Mouse (Mus musculus): ENCODE measurements around the gene D230025D16Rik. TPM values are rescaled to one million over a fixed set of nuclear protein-coding genes. Genes with fewer than 3 reads are reported as not detected.
"Not testable (repeated sequence)": the region's sequence is repeated elsewhere in the genome, so short reads cannot be mapped to it uniquely, and the experiment has no call there.

D230025D16Rik gene
- total RNA-seq, 2 experiments from 2014 or later, result 12.9 to 24.3 TPM

DNA sequence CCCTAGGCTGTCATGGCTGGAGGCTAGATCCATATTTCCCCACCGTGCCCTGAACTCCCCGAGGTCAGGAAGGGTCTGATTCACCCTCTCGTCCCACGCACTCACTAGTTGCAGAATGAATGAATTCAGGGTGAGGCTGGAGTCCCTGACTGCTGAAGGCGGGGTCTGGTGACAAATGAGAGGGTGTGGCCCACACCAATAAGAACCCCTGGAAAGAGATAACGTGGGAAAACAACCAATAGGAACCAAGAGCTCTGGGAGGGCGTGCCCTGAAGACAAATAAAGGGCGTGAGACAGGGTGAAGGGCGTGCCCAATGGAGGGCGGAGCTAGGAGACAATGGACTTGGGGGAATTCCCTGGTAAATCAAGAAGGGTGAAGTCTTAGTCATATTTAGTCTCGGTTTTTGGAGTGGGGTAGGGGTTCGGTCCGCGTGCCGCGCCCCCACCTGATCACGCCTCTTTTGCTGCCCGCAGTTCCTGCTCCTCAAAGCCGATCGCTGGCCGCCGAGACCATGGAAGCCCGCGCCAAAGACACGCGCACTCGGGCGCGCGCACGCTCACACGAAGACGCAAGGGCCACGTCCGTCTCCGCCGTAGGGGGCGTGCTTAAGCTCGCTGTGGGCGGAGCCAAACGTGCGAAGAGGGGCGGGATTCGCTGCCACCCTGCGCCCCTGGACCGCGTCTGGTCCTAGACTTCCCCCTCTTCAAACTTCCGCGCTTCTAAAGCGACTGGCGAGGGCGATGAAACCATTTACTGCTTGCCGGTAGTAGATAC, 64.2 kb downstream of the D230025D16Rik start:
- peak; percentile 62 for ATAC-seq (replicated peaks; ENCODE audit: low FRiP score, poor library complexity, severe bottlenecking)

GRCm38 (mm10) chr8:105289805-105290460, 65.0 kb downstream of the D230025D16Rik start, which contains the start of gene 4931428F04Rik:
Gene 4931428F04Rik, minus strand, starts transcription at chr8:105289864.
- peak; percentile 35 for ATAC-seq (replicated peaks; ENCODE audit: low FRiP score, poor library complexity, severe bottlenecking)

DNA sequence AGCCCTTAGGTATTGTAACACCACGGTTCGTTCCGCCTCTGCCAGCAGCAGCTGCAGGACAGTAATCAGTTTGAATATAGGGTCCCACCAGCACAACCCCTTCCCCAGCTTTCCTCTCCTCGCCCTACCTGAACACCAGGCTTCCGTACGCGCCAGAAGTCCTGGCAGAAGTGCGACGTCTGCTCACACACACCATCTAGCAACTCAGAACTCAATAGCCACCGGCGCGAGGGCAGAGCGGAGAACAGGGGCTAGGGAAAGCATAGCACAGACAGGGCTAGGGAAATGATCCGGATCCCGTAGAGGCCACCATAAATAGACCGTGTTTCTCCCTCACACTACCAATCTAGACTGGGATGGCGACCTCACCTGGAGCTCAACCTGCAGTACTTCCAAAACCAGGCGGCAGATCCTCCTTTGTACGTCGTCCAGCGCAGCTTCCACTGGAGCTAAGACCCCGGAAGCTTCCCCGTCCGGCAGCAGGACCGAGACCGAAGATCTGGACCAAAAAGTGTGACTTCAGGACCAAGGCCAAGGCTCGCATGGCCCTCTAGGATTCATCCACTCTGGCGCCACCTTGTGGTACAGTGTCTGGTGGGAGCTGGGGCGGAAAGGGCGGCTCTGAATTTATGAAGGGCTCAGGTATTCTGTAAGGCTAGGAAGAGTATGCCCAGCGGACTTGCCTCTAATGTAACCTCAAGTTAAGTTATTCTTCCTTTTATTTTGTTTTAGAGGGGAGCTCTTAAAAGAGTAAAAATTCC, 65.8 kb downstream of the D230025D16Rik start:
- peak; percentile 75 for ATAC-seq (replicated peaks; ENCODE audit: low FRiP score, poor library complexity, severe bottlenecking)

- not testable (repeated sequence) for ATAC-seq (replicated peaks; ENCODE audit: low FRiP score, poor library complexity, severe bottlenecking)
Measured at GRCm38 (mm10) chr8:105291364-105291763, 66.4 kb downstream of the D230025D16Rik start.

DNA sequence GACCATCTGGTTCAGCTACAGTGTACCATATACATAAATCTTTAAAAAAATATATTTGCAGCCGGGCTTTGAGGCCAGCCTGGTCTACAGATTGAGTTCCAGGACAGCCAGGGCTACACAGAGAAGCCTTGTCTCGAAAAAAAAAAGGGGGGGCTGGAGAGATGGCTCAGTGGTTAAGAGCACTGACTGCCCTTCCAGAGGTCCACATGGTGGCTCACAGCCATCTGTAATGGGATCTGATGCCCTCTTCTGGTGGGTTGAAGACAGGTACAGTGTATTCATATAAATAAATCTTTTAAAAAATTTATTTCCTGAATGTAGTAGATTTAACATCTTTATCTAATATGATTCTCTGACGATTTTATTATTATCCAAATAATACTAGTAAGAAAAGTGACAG, 66.9 kb downstream of the D230025D16Rik start:
- ATAC-seq (replicated peaks; ENCODE audit: low FRiP score, poor library complexity, severe bottlenecking), result not testable (repeated sequence)

DNA sequence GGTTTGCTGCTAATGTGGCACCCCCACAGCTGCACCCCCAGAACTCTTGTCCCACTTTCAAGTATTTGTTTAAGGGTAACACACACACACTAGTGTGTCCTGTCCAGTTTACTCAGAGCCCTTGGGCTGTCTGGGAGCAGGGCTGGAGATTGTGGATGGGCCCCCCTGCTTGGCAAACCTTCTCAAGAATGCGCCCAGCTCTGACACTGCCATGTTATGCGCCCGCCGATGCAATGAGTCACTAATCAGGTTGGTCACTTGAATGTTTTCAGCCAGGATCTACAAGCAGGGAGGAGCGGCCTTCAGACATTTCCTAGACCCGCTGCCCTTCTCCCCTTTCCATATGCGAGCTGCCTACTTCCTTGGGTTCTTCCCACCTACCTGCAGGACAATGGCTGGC, 67.5 kb downstream of the D230025D16Rik start:
- ATAC-seq (replicated peaks; ENCODE audit: low FRiP score, poor library complexity, severe bottlenecking), result no peak

DNA sequence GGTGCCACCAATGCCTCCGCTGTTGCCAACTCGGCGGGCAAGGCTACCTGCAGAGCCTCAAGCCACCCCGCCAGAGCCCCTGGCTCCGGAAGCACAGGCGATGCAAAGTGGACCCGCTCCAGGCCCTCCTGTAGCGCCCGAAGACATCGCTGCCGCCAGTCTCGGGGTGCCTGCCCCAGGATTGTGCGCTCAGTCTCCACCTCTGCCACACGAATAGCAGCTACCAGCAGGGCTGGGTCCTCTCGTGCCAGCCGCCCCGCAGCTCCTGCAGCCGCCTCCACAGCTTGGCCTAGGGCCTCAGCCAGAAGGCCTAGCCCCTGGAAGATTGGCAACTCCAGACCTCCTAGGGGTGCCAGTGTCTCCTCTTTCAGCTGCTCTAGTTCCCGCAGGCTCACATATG, 68.5 kb downstream of the D230025D16Rik start:
- ATAC-seq (replicated peaks; ENCODE audit: low FRiP score, poor library complexity, severe bottlenecking), result no peak

DNA sequence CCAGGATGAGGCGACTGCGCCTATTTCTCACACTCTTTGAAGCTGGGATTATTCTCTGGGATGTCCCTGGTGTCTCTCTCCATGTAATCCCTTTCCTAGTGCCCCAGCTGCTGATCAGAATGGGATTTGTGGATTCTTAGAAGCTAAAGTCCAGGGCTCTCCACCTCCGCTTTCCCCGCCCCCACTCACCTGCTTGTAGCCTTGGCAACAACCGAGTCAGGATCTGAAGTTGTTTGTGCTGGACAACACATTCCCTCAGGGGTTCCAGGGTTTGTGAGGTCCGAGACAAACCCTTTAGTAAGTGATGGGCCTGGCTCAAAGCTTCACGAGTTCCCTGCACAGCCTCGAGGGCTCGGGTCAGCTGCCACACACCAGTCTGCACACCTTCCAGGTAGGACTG, 69.8 kb downstream of the D230025D16Rik start:
- ATAC-seq (replicated peaks; ENCODE audit: low FRiP score, poor library complexity, severe bottlenecking), result no peak

DNA sequence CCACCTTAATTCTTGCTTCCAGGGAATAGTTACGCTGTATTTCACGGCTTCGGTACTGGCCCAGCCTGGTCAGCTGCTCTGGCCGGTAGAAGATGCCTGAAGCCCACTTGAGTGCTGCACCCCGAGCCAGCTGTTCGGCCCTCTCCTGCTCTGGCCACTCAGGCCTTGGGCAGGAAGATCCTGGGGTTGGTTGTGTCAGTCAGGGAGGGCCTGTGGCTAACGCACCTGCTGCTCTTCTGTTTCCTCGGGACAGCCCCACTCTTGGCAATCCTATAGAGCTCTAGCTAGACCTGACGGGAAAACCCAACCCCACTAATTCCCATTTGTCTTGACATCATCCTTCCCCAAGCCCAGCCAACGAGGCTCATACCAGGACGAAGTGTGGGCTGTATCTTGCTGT, 70.3 kb downstream of the D230025D16Rik start:
- no peak for ATAC-seq (replicated peaks; ENCODE audit: low FRiP score, poor library complexity, severe bottlenecking)

DNA sequence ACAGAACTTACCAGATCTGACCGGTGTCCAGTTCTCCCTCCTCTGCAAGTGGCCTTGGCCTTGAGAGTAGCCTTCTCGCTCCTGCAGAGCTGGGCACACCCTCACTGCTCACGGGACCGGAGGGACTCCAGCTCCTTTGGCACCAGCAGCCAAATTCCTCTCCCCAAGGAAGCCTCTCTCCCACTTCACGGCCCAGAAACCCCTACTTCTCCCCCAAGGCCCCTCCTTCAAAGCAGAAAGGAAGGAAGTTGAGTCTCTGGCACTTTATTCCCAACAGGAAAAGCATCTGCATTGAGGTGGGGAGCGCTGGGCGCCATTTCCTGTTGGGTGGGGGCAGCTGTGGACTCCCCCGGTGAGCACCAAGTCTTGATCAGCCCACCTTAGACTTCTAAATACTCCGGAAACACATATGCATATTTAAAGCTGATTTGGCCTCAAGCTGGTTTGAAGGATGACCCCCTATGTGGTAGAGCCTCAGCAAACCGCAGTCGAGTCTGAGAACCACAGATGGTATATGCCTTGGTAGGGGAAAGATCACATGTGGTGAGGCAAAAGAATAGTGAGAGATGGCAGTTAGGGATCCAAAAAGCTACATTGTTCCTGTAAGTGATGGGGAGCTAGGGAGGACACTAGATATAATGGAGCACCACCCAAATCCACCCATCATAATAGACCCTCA, 71.1 kb downstream of the D230025D16Rik start, which contains the start of gene Exoc3l:
Gene Exoc3l (minus strand): TSS at position 207 of the 679 bp plus-strand sequence.
- ATAC-seq (replicated peaks; ENCODE audit: low FRiP score, poor library complexity, severe bottlenecking), result no peak

GRCm38 (mm10) chr8:105297511-105298192, 72.7 kb downstream of the D230025D16Rik start, which contains the start of gene E2f4:
Gene E2f4, plus strand, starts transcription at chr8:105297663.
- ATAC-seq (replicated peaks; ENCODE audit: low FRiP score, poor library complexity, severe bottlenecking), result peak; percentile 77

- ATAC-seq (replicated peaks; ENCODE audit: low FRiP score, poor library complexity, severe bottlenecking), result 0 out of 2 replicates have a peak, but pooled peaks have one; percentile 17
Measured at GRCm38 (mm10) chr8:105298351-105299252, 73.7 kb downstream of the D230025D16Rik start.

GRCm38 (mm10) chr8:105299962-105300361, 75.0 kb downstream of the D230025D16Rik start:
- peak; percentile 79 for ATAC-seq (replicated peaks; ENCODE audit: low FRiP score, poor library complexity, severe bottlenecking)

Other genes starting within 250 kb of the D230025D16Rik start
- gene Ces2h, start 224.3 kb upstream of the D230025D16Rik start, total RNA-seq (2015; ENCODE audit: low replicate concordance), result not detected in 2 replicates
- not detected in 2 replicates for gene Ces2h, start 224.3 kb upstream of the D230025D16Rik start, total RNA-seq (2017; ENCODE audit: low replicate concordance)
- not detected in 2 replicates for gene Ces3a, start 176.5 kb upstream of the D230025D16Rik start, total RNA-seq (2015; ENCODE audit: low replicate concordance)
- gene Ces3a, start 176.5 kb upstream of the D230025D16Rik start, total RNA-seq (2017; ENCODE audit: low replicate concordance), result not detected in 2 replicates
- not detected in 2 replicates for gene Ces3b, start 141.4 kb upstream of the D230025D16Rik start, total RNA-seq (2015; ENCODE audit: low replicate concordance)
- not detected in 2 replicates for gene Ces3b, start 141.4 kb upstream of the D230025D16Rik start, total RNA-seq (2017; ENCODE audit: low replicate concordance)
- gene Ces4a, start 93.3 kb upstream of the D230025D16Rik start, total RNA-seq (2015; ENCODE audit: low replicate concordance), result not detected in 2 replicates
- gene Ces4a, start 93.3 kb upstream of the D230025D16Rik start, total RNA-seq (2017; ENCODE audit: low replicate concordance), result not detected in 2 replicates
- gene Cbfb, start 54.5 kb upstream of the D230025D16Rik start, total RNA-seq (2015; ENCODE audit: low replicate concordance), result 25.9 and 34.4 TPM in 2 replicates
- gene Cbfb, start 54.5 kb upstream of the D230025D16Rik start, total RNA-seq (2017; ENCODE audit: low replicate concordance), result 18.0 and 29.3 TPM in 2 replicates
- gene B3gnt9, start 30.0 kb downstream of the D230025D16Rik start, total RNA-seq (2015; ENCODE audit: low replicate concordance), result 1.7 and 2.9 TPM in 2 replicates
- gene B3gnt9, start 30.0 kb downstream of the D230025D16Rik start, total RNA-seq (2017; ENCODE audit: low replicate concordance), result 0.77 TPM in 1 of 2 replicates, not detected in the other
- 5.8 and 6.7 TPM in 2 replicates for gene Tradd, start 39.5 kb downstream of the D230025D16Rik start, total RNA-seq (2015; ENCODE audit: low replicate concordance)
- 2.7 TPM in 1 of 2 replicates, not detected in the other for gene Tradd, start 39.5 kb downstream of the D230025D16Rik start, total RNA-seq (2017; ENCODE audit: low replicate concordance)
- gene Fbxl8, start 39.5 kb downstream of the D230025D16Rik start, total RNA-seq (2015; ENCODE audit: low replicate concordance), result 2.5 TPM in 1 of 2 replicates, not detected in the other
- gene Fbxl8, start 39.5 kb downstream of the D230025D16Rik start, total RNA-seq (2017; ENCODE audit: low replicate concordance), result 0.08 TPM in 1 of 2 replicates, not detected in the other
- not detected in 2 replicates for gene Hsf4, start 44.7 kb downstream of the D230025D16Rik start, total RNA-seq (2015; ENCODE audit: low replicate concordance)
- gene Hsf4, start 44.7 kb downstream of the D230025D16Rik start, total RNA-seq (2017; ENCODE audit: low replicate concordance), result not detected in 2 replicates
- not detected in 2 replicates for gene Nol3, start 51.0 kb downstream of the D230025D16Rik start, total RNA-seq (2015; ENCODE audit: low replicate concordance)
- gene Nol3, start 51.0 kb downstream of the D230025D16Rik start, total RNA-seq (2017; ENCODE audit: low replicate concordance), result not detected in 2 replicates
- gene 4931428F04Rik, start 64.7 kb downstream of the D230025D16Rik start, total RNA-seq (2015; ENCODE audit: low replicate concordance), result 1.7 TPM in 1 of 2 replicates, not detected in the other
- gene 4931428F04Rik, start 64.7 kb downstream of the D230025D16Rik start, total RNA-seq (2017; ENCODE audit: low replicate concordance), result 1.7 TPM in 1 of 2 replicates, not detected in the other
- gene Exoc3l, start 71.0 kb downstream of the D230025D16Rik start, total RNA-seq (2015; ENCODE audit: low replicate concordance), result 3.2 TPM in 1 of 2 replicates, not detected in the other
- 8.5 and 18.6 TPM in 2 replicates for gene Exoc3l, start 71.0 kb downstream of the D230025D16Rik start, total RNA-seq (2017; ENCODE audit: low replicate concordance)
- gene E2f4, start 72.5 kb downstream of the D230025D16Rik start, total RNA-seq (2015; ENCODE audit: low replicate concordance), result 632 and 674 TPM in 2 replicates
- 268 and 326 TPM in 2 replicates for gene E2f4, start 72.5 kb downstream of the D230025D16Rik start, total RNA-seq (2017; ENCODE audit: low replicate concordance)
- gene Elmo3, start 80.5 kb downstream of the D230025D16Rik start, total RNA-seq (2015; ENCODE audit: low replicate concordance), result 10.1 and 18.7 TPM in 2 replicates
- 14.0 and 21.9 TPM in 2 replicates for gene Elmo3, start 80.5 kb downstream of the D230025D16Rik start, total RNA-seq (2017; ENCODE audit: low replicate concordance)
- 23.4 and 26.8 TPM in 2 replicates for gene Lrrc29, start 101.1 kb downstream of the D230025D16Rik start, total RNA-seq (2015; ENCODE audit: low replicate concordance)
- gene Lrrc29, start 101.1 kb downstream of the D230025D16Rik start, total RNA-seq (2017; ENCODE audit: low replicate concordance), result 24.8 and 31.7 TPM in 2 replicates
- gene Tmem208, start 101.2 kb downstream of the D230025D16Rik start, total RNA-seq (2015; ENCODE audit: low replicate concordance), result 67.9 and 68.8 TPM in 2 replicates
- 18.1 and 30.2 TPM in 2 replicates for gene Tmem208, start 101.2 kb downstream of the D230025D16Rik start, total RNA-seq (2017; ENCODE audit: low replicate concordance)
- 1.3 and 3.2 TPM in 2 replicates for gene Fhod1, start 122.8 kb downstream of the D230025D16Rik start, total RNA-seq (2015; ENCODE audit: low replicate concordance)
- 0.08 and 0.90 TPM in 2 replicates for gene Fhod1, start 122.8 kb downstream of the D230025D16Rik start, total RNA-seq (2017; ENCODE audit: low replicate concordance)
- 2.9 TPM in 1 of 2 replicates, not detected in the other for gene Slc9a5, start 123.7 kb downstream of the D230025D16Rik start, total RNA-seq (2015; ENCODE audit: low replicate concordance)
- gene Slc9a5, start 123.7 kb downstream of the D230025D16Rik start, total RNA-seq (2017; ENCODE audit: low replicate concordance), result not detected in 2 replicates
- gene Plekhg4, start 148.1 kb downstream of the D230025D16Rik start, total RNA-seq (2015; ENCODE audit: low replicate concordance), result not detected in 2 replicates
- gene Plekhg4, start 148.1 kb downstream of the D230025D16Rik start, total RNA-seq (2017; ENCODE audit: low replicate concordance), result not detected in 2 replicates
- not detected in 2 replicates for gene Kctd19, start 188.4 kb downstream of the D230025D16Rik start, total RNA-seq (2015; ENCODE audit: low replicate concordance)
- not detected in 2 replicates for gene Kctd19, start 188.4 kb downstream of the D230025D16Rik start, total RNA-seq (2017; ENCODE audit: low replicate concordance)
- gene Lrrc36, start 188.4 kb downstream of the D230025D16Rik start, total RNA-seq (2015; ENCODE audit: low replicate concordance), result 1.4 TPM in 1 of 2 replicates, not detected in the other
- gene Lrrc36, start 188.4 kb downstream of the D230025D16Rik start, total RNA-seq (2017; ENCODE audit: low replicate concordance), result 1.2 TPM in 1 of 2 replicates, not detected in the other
- 2.5 TPM in 1 of 2 replicates, not detected in the other for gene Tppp3, start 246.4 kb downstream of the D230025D16Rik start, total RNA-seq (2015; ENCODE audit: low replicate concordance)
- 2.2 TPM in 1 of 2 replicates, not detected in the other for gene Tppp3, start 246.4 kb downstream of the D230025D16Rik start, total RNA-seq (2017; ENCODE audit: low replicate concordance)